Mouse (Mus musculus) gastrocnemius, adult 2 months (tissue): ENCODE measurements around the gene Irf3. TPM values are rescaled to one million over a fixed set of nuclear protein-coding genes. Genes with fewer than 3 reads are reported as not detected.

Experiments
- DNase-seq: peaks from one replicate; pipeline ENCODE4 v3.0.0; 2022
- H3K27ac ChIP-seq: fragments of 200-600 bp; 2 replicates; pipeline ENCODE4 v1.8.1; 2022; ENCODE audit warnings: mild to moderate bottlenecking
- H3K4me3 ChIP-seq: fragments of 200-600 bp; 2 replicates; pipeline ENCODE4 v1.8.1; 2022; ENCODE audit warnings: mild to moderate bottlenecking, moderate library complexity
- CTCF ChIP-seq: fragments of 200-600 bp; IDR thresholded peaks from 2 replicates; pipeline ENCODE4 v1.8.1; 2022; ENCODE audit warnings: antibody characterized with exemption, mild to moderate bottlenecking, moderate library complexity
- intact Hi-C: fragments of 180-260 bp; cut with DNase I; formaldehyde crosslinking; loops from one replicate; pipeline ENCODE4 v1.15.1; 2025
- total RNA-seq, 2 experiments: library from RNA; stranded (reverse); gene quantifications; 2 replicates each; pipeline ENCODE4 v1.2.3; 2021

Gene Irf3
- total RNA-seq, 2 experiments from 2014 or later = 18.4 to 18.9 TPM

- intact Hi-C loops = no loop called here
- no peak for TF ChIP-seq CTCF
- peak overlapping the region; percentile 8; the same call in 1 of the 2 replicates for H3K27ac ChIP-seq
Observed at GRCm38 (mm10) chr7:45000539-45001114, 3.2 kb downstream of the Irf3 start.

DNA sequence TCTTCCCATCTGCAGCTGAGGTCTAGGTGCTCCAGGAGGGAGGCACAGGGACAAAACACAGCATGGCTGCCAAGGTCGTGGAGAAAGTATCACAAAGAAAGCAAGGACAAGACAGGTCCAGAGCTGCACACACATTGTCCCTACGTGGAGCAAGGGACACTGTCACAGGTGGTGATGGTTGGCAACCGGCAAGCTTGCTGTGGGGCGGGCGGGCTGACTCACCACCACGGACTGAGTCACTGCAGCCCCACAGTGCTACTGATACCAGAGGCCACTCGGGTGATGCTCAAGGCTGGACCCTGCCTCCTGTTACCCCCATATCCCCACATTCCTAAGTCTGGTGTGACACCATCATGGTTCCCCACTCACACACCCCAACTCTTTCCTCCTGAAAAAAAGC lies 5.0 kb downstream of the Irf3 start:
- H3K4me3 ChIP-seq = no peak overlapping the region
- intact Hi-C loops = no loop called here
- no peak overlapping the region for H3K27ac ChIP-seq
- DNase-seq = no peak
- no peak for TF ChIP-seq CTCF

More at GRCm38 (mm10) chr7:45000539-45001114, 3.2 kb downstream of the Irf3 start:
- no peak for DNase-seq
- H3K4me3 ChIP-seq = no peak overlapping the region

- no peak overlapping the region for H3K4me3 ChIP-seq
- H3K27ac ChIP-seq = no peak overlapping the region; the same call in 1 of the 2 replicates
- TF ChIP-seq CTCF = no peak
- intact Hi-C loops = no loop called here
- DNase-seq = no peak
Observed at GRCm38 (mm10) chr7:45004546-45004945, 7.1 kb downstream of the Irf3 start.

GRCm38 (mm10) chr7:45005321-45005992 lies 8.0 kb downstream of the Irf3 start:
- no peak overlapping the region for H3K27ac ChIP-seq
- no peak for TF ChIP-seq CTCF
- intact Hi-C loops = no loop called here
- DNase-seq = no peak
- H3K4me3 ChIP-seq = no peak overlapping the region

DNA sequence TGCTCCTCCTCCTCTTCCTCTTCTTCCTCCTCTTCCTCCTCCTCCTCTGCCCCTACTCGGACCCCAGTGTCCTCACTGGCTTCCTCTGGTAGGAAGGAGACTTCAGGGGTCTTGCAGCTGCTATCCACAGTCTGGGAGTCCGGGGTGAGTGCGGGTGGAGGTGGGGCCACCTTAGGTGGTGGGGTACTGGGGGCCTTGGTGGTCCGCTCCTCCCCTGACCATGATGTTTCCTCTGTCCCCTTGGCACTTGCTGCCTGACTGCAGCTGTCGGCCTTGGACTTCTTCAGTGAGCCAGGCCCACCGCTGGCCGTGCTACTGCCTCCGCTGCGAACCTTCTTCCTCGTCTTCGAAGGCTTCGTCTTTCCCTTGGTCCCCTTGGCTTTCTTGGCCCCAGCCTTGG lies 9.1 kb downstream of the Irf3 start:
- Histone ChIP-seq H3K27ac (no peak overlapping the region), H3K4me3 (no peak overlapping the region)
- intact Hi-C loops = no loop called here
- TF ChIP-seq CTCF = no peak
- no peak for DNase-seq

- DNase-seq = no peak
- H3K27ac ChIP-seq = no peak overlapping the region
- intact Hi-C loops = no loop called here
- H3K4me3 ChIP-seq = no peak overlapping the region
- no peak for TF ChIP-seq CTCF
Observed at GRCm38 (mm10) chr7:45007141-45007540, 9.7 kb downstream of the Irf3 start.

DNA sequence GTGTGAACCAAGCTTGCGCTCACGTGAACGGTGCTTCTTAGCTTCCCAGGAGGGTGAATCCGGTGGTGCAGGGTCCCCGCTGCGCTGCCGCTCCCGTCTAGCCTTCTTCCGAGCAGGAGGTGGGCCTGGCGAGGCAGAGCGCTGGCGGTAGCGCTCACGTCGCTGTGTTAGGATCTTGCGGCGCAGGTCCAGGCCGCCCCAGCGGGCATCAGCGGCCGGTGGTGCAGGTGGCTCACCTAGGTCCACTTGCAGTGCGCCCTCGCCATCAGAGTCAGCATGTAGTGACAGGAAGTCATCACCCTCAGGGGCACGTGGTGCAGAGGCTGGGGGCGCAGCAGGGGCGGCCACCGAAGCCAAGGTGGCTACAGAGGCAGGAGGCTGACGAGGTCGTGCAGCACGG lies 10.4 kb downstream of the Irf3 start:
- H3K4me3 ChIP-seq = no peak overlapping the region
- H3K27ac ChIP-seq = no peak overlapping the region
- intact Hi-C loops = no loop called here
- no peak for TF ChIP-seq CTCF
- DNase-seq = no peak

GRCm38 (mm10) chr7:45008411-45008810 lies 11.0 kb downstream of the Irf3 start:
- Histone ChIP-seq H3K27ac (no peak overlapping the region), H3K4me3 (no peak overlapping the region)
- no peak for DNase-seq
- intact Hi-C loops = no loop called here
- TF ChIP-seq CTCF = no peak

GRCm38 (mm10) chr7:45012011-45012410 lies 14.6 kb downstream of the Irf3 start:
- DNase-seq = no peak
- Histone ChIP-seq H3K27ac (no peak overlapping the region), H3K4me3 (no peak overlapping the region)
- intact Hi-C loops = loop anchor here (5.0 kb wide), 1 partner anchor 115 kb away; the partner anchor contains the start of gene Fuz
- TF ChIP-seq CTCF = no peak

GRCm38 (mm10) chr7:45012824-45013223 lies 15.4 kb downstream of the Irf3 start:
- no peak overlapping the region for H3K27ac ChIP-seq
- intact Hi-C loops = loop anchor here (5.0 kb wide), 1 partner anchor 116 kb away; the partner anchor contains the start of gene Fuz
- no peak for DNase-seq
- TF ChIP-seq CTCF = no peak
- no peak overlapping the region for H3K4me3 ChIP-seq

- intact Hi-C loops = loop anchor here (2.0 to 5.0 kb wide), 3 partner anchors 15 to 116 kb away; partner anchors contain the start of genes Bcl2l12, Fuz and Prmt1
- no peak for TF ChIP-seq CTCF
- H3K27ac ChIP-seq = no peak overlapping the region
- no peak for DNase-seq
- no peak overlapping the region for H3K4me3 ChIP-seq
Observed at GRCm38 (mm10) chr7:45013366-45014095, 16.1 kb downstream of the Irf3 start.

DNA sequence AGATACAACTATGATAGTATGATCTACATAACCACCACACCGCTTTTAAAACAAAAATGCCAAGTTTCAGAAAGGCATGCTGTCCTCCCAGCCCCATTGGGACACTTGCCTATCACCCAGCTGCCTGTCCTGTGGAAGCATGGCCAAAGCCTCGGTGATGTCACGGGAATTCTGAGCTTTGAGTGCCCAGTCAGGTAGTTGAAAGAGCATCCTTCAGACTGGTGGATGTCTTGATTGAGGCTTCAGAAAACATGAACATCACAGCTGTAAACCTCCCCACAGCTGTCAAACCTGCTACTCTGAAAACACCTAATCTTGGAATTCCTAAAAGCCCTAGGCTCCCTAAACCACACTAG lies 16.6 kb downstream of the Irf3 start:
- H3K4me3 ChIP-seq = no peak overlapping the region
- no peak for TF ChIP-seq CTCF
- DNase-seq = no peak
- intact Hi-C loops = loop anchor here (2.0 to 5.0 kb wide), 3 partner anchors 15 to 117 kb away; partner anchors contain the start of genes Bcl2l12, Fuz and Prmt1
- H3K27ac ChIP-seq = no peak overlapping the region
